Mouse (Mus musculus): ENCODE results near the gene Tmcc3. TPM values are rescaled to one million over a fixed set of nuclear protein-coding genes. Genes with fewer than 3 reads are reported as not detected.
A peak's percentile ranks its signal among the peaks of the same experiment; 100 is the strongest.
"Not testable (repeated sequence)": the region's sequence is repeated elsewhere in the genome, so short reads cannot be mapped to it uniquely, and the experiment has no call there.

Tmcc3 gene
- total and polyA plus RNA-seq, 3 experiments: 4.9 to 22.8 (median 13.0) TPM

DNA sequence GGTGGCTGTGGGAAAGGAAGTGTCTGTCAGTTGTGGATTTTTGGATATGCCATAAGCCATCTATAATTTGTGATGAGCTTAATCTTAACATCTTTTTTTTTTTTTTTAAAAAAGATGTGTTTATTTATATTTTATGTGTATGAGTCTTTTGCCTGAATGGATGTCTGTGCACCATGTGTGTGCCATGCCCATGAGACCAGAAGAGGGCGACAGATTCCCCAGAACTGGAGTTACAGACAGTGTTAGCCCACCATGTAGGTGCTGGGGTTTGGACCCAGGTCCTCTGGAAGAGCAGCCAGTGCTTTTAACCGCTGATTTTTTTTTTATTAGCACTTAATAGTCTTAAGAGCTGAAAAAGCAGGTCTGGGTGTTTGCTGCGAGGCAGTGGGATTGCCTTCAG is 269.6 kb downstream of the Tmcc3 start:
- DNase-seq: no peak

- DNase-seq: no peak
These were observed 272.0 kb downstream of the Tmcc3 start for GRCm38 (mm10) chr10:94583714-94584113.

DNA sequence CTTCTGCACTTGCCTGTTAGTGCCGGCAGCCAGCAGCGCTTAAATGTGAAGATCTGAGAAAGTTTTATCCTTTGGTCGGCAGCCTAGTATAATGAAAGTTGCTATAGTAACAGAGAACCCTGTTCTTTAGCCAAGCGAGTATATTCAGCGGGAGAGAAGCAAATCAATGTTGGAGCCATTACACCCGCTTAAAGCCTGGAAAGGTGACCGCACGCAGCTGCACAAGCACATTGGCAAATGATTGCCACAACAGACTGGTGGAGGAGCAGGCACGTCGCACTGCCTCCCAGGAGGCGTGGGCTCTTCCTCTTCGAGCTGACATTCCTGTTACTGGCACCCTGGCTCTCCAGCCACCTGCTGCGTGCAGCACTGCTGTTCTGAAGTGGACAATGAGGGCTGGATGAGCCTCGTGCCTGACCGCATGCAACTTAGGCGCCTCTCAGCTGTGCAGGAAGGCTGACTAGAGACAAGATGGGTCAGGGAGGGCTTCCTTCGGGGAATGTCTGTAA is 273.2 kb downstream of the Tmcc3 start:
- no peak for DNase-seq

GRCm38 (mm10) chr10:94585819-94586218 is 274.1 kb downstream of the Tmcc3 start:
- no peak for DNase-seq

GRCm38 (mm10) chr10:94588976-94589375 is 277.2 kb downstream of the Tmcc3 start:
- no peak for DNase-seq

GRCm38 (mm10) chr10:94595705-94596104 is 284.0 kb downstream of the Tmcc3 start:
- DNase-seq: no peak

- DNase-seq: not testable (repeated sequence)
These were observed 288.1 kb downstream of the Tmcc3 start for GRCm38 (mm10) chr10:94599846-94600245.

DNA sequence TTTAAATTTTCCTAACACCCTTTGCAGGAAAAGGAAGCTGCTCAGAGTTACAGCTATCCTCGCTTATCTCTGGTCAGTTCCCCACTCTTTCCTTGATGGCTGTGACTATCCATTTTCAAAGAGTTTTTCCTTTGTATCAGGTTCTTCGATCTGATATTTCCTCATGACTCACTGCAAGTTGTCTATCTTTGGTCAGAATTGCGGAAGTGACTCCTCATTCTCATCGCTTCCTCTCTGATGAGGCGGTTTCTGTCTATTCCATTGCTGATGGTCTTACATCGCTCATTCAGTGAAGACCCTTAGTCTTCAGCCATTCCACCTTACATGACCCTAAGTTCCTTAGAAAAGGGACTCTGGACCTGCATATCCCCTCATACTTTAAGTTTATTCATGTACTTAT is 289.3 kb downstream of the Tmcc3 start:
- no peak for DNase-seq

DNA sequence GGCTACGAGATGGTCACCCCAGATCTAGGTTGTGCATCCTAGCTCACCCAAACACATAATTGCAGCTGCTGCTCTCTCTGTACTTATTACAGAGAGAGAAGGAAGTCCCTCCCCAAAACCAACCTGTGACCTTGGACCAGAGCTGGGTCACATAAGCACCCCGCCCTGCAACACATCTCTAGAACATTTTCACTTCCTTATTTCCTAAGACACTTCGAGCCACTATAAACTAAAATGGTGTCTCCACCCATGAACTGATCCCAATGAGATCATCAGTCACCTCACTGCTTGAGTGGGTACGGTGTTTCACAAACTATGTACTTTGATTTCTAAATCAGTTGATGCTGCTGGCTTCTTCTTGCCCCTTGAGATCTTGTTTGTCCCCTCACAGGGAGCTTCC is 293.7 kb downstream of the Tmcc3 start:
- no peak for DNase-seq

- DNase-seq: peak; percentile 74
These were observed 297.6 kb downstream of the Tmcc3 start for GRCm38 (mm10) chr10:94609309-94609777.

GRCm38 (mm10) chr10:94611228-94611968 is 299.6 kb downstream of the Tmcc3 start:
- no peak for DNase-seq

- DNase-seq: no peak
These were observed 300.3 kb downstream of the Tmcc3 start for GRCm38 (mm10) chr10:94611969-94612440.

GRCm38 (mm10) chr10:94619586-94619985 is 307.8 kb downstream of the Tmcc3 start:
- DNase-seq: no peak

DNA sequence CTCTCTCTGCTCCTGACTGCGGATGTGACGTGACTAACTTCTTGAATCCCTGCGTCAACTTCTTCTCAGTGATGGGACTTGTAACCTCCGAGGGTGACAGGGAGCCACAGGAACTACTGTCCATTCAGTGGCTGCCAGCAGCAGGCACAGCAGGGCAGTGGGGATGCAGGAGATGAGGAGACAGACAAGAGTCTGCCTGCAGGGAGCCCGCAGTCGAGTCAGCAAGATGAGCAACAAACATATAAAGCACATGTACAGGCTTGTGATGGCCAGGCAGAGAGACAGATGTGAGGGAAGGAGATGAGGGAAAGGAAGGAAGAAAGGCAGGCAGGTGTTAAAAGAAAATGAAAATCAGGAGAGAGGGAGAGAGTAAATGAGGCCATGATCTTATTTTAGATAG is 308.8 kb downstream of the Tmcc3 start:
- DNase-seq: no peak

DNA sequence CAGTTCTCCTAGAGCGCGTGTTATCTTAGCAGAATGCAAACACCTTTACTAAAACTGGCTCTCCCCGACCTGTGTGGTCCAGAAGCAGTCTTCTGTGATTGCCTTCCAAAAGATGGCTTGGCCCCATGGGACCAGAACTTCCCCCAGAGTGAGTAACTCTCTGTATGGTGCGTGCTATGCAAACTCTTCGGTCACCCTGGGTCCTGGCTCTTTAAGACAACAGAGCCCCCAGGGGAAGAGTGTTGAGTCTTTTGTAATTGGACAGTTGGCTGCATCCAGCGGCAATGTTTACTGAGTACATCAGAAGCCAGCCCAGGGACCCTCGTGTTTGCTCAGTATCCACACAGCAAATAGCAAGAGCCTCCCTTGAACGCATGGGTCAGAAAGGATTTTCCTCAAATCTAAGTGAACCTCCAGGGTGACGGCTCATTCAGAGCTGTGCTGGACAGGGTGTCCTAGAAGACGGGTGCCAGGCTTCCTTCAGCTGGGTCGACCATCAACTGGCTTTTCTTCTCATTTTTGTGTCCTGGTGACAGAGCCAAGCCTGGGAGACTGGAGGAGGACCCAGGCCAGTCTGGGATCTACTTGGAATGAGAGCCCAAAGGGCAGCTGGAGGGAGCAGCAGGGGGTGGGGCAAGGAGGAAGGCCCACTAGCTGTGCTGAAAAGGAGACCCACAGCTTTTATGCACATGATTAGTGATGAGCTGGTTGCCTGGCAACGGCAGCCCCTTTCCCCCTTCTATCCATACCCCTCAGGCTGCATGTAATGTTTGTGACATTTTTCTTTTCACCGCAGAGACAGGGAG is 309.9 kb downstream of the Tmcc3 start:
- DNase-seq: no peak

- no peak for DNase-seq
These were observed 310.5 kb downstream of the Tmcc3 start for GRCm38 (mm10) chr10:94622281-94622680.

GRCm38 (mm10) chr10:94622828-94623227 is 311.1 kb downstream of the Tmcc3 start:
- no peak for DNase-seq

DNA sequence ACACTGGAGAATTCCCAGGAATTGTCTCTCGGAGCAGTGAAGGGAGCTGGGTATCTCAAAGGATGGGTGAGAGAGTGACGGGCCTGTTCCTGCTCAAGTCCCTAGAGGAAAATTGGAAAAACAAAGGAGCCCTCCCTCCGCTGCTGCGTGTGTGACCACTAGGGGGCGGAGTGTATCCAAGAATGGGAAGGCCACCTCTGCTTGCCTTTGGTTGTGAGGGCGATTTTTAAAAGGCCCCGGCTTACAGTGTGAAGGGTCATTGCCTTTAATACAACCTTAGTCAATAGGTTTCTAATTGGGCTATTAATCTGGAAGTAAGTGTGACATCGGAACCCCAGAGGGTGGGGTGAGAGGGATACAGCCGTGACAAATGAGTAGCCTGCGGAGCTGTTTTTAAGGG is 311.9 kb downstream of the Tmcc3 start:
- peak; percentile 78 for DNase-seq

DNA sequence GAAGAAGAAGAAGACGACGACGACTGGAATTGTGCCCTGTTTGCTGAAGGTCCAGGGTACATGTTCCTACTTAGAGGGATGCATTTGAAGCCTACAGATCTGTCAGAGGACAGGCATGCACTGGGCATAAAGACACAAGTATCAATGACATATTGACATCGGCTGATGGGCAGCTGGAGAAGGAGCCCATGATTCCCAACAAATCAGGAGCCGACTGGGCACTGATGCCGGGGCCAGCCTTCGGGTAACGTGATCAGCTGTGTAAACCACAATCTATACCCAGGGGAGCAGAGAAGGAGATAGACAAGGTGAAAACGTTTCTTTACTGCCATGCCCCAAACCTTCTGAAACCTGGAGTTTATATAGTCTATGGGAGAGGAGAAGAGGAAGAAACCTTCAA is 313.3 kb downstream of the Tmcc3 start:
- no peak for DNase-seq

DNA sequence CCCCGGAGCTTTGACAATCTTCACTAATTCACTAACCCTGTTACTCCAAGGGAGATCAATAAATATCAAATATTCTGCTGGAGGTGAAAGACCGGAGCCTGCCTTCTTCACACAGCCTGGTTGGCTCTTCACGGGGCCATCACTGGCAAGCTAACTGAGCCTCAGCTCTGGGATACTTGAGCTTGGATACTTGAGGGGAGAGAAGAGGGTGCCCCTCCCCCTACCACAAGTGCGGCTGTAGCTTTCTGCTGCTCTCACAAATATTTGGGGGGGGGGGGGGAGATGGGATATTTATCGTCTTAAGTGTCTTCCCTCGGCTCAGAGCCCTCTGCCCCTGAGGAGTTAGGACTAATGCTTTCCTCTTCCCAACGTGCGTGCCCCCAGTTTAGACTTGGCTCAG is 313.9 kb downstream of the Tmcc3 start:
- no peak for DNase-seq

- no peak for DNase-seq
These were observed 319.1 kb downstream of the Tmcc3 start for GRCm38 (mm10) chr10:94630771-94631280.

GRCm38 (mm10) chr10:94631541-94632113 is 319.9 kb downstream of the Tmcc3 start:
- DNase-seq: no peak
